Mouse (Mus musculus) gastrocnemius, postnatal 10 days (tissue): ENCODE measurements around the gene Cd151. TPM values are rescaled to one million over a fixed set of nuclear protein-coding genes. Genes with fewer than 3 reads are reported as not detected.
"Not testable (repeated sequence)": the region's sequence is repeated elsewhere in the genome, so short reads cannot be mapped to it uniquely, and the experiment has no call there.

Experiments
- DNase-seq: peaks from one replicate; pipeline ENCODE4 v3.0.0; 2021; ENCODE audit warnings: mixed read lengths
- total RNA-seq, 2 experiments: library from RNA; stranded (reverse); gene quantifications; 2 replicates each; pipeline ENCODE4 v1.2.3; 2021

Cd151 gene
- total RNA-seq, 2 experiments from 2014 or later, result 77.7 to 88.5 TPM

GRCm38 (mm10) chr7:141435856-141436522 is 31.2 kb upstream of the Cd151 start:
- DNase-seq, result no peak

- DNase-seq, result no peak
Observed at GRCm38 (mm10) chr7:141436523-141436892, 30.7 kb upstream of the Cd151 start.

GRCm38 (mm10) chr7:141437178-141438120 is 29.7 kb upstream of the Cd151 start, which contains the start of gene Slc25a22:
Gene Slc25a22 (minus strand): TSS chr7:141437892.
- peak; percentile 83 for DNase-seq

- no peak for DNase-seq
Observed at GRCm38 (mm10) chr7:141438201-141438968, 28.8 kb upstream of the Cd151 start.

GRCm38 (mm10) chr7:141439140-141439679 is 28.0 kb upstream of the Cd151 start:
- DNase-seq, result no peak

- no peak for DNase-seq
Observed at GRCm38 (mm10) chr7:141439811-141440210, 27.4 kb upstream of the Cd151 start.

- peak; percentile 71 for DNase-seq
Observed at GRCm38 (mm10) chr7:141440613-141441012, 26.6 kb upstream of the Cd151 start.

GRCm38 (mm10) chr7:141441460-141441859 is 25.7 kb upstream of the Cd151 start:
- no peak for DNase-seq

- no peak for DNase-seq
Observed at GRCm38 (mm10) chr7:141442199-141442598, 25.0 kb upstream of the Cd151 start.

GRCm38 (mm10) chr7:141443081-141443821 is 23.9 kb upstream of the Cd151 start:
- DNase-seq, result no peak

GRCm38 (mm10) chr7:141443828-141444237 is 23.4 kb upstream of the Cd151 start, which contains the start of gene Pidd1:
Gene Pidd1 (minus strand): TSS chr7:141444025.
- peak; percentile 60 for DNase-seq

- not testable (repeated sequence) for DNase-seq
Observed at GRCm38 (mm10) chr7:141446374-141446773, 20.8 kb upstream of the Cd151 start.

GRCm38 (mm10) chr7:141447110-141447991 is 19.8 kb upstream of the Cd151 start, which contains the start of gene Rplp2:
Gene Rplp2 (plus strand): TSS chr7:141447370.
- DNase-seq, result peak; percentile 93

GRCm38 (mm10) chr7:141451928-141452327 is 15.3 kb upstream of the Cd151 start:
- DNase-seq, result no peak

GRCm38 (mm10) chr7:141453636-141454035 is 13.6 kb upstream of the Cd151 start:
- DNase-seq, result no peak

GRCm38 (mm10) chr7:141454967-141455551 is 12.1 kb upstream of the Cd151 start, which contains the start of gene Pnpla2:
Gene Pnpla2 (plus strand): TSS chr7:141455198.
- DNase-seq, result peak; percentile 97

- peak; percentile 56 for DNase-seq
Observed at GRCm38 (mm10) chr7:141455610-141456314, 11.4 kb upstream of the Cd151 start.

- peak; percentile 16 for DNase-seq
Observed at GRCm38 (mm10) chr7:141456739-141457138, 10.5 kb upstream of the Cd151 start.

- no peak for DNase-seq
Observed at GRCm38 (mm10) chr7:141457236-141457635, 10.0 kb upstream of the Cd151 start.
